Mouse (Mus musculus) left cerebral cortex, postnatal 4 days (tissue): ENCODE results near the gene Olfr1335. TPM values are rescaled to one million over a fixed set of nuclear protein-coding genes. Genes with fewer than 3 reads are reported as not detected.
"Not testable (repeated sequence)": the region's sequence is repeated elsewhere in the genome, so short reads cannot be mapped to it uniquely, and the experiment has no call there.

ENCODE experiments used
- DNase-seq: peaks from one replicate; pipeline ENCODE4 v3.0.0-alpha.2; 2022
- intact Hi-C: fragments of 180-260 bp; cut with DNase I; formaldehyde crosslinking; loops from one replicate; pipeline ENCODE4 v1.15.1; 2025
- total RNA-seq, 2 experiments: library from RNA; stranded (reverse); gene quantifications; 2 replicates each; pipeline ENCODE4 v1.2.3; 2021

Olfr1335 gene
- not detected for total RNA-seq

GRCm38 (mm10) chr4:118809844-118810243, at the start of gene Olfr1335:
TSS of gene Olfr1335 (minus strand) at chr4:118809944.
- DNase-seq, result no peak
- intact Hi-C loops, result no loop called here

GRCm38 (mm10) chr4:118836179-118836578, 26.4 kb upstream of the Olfr1335 start, which contains the start of gene Olfr1333:
TSS of gene Olfr1333 (minus strand) at chr4:118836279.
- intact Hi-C loops, result no loop called here
- no peak for DNase-seq

GRCm38 (mm10) chr4:118818921-118819320, 9.2 kb upstream of the Olfr1335 start:
- DNase-seq, result no peak
- intact Hi-C loops, result no loop called here

GRCm38 (mm10) chr4:118792796-118793195, 16.9 kb downstream of the Olfr1335 start:
- peak; percentile 7 for DNase-seq
- intact Hi-C loops, result not testable (repeated sequence)

GRCm38 (mm10) chr4:118782486-118782885, 27.3 kb downstream of the Olfr1335 start, which contains the start of gene Olfr1337:
TSS of gene Olfr1337 (minus strand) at chr4:118782586.
- intact Hi-C loops, result loop anchor here (10.0 kb wide), 1 partner anchor 48 kb away; the partner anchor contains the start of gene Olfr1339
- no peak for DNase-seq

Other genes with a start within 250 kb of the Olfr1335 start
- 1 to 10 TPM in 1 of 2 experiments, under 1 TPM in 1; 0.97 to 1.3 TPM for gene Cfap57, start 189.2 kb downstream of the Olfr1335 start, total RNA-seq
- gene Ebna1bp2, start 189.1 kb downstream of the Olfr1335 start, total RNA-seq, result 10 to 100 TPM; 72.4 to 76.5 TPM
- not detected for gene Olfr62, start 151.0 kb downstream of the Olfr1335 start, total RNA-seq
- gene Olfr1342, start 117.2 kb downstream of the Olfr1335 start, total RNA-seq, result not detected
- gene Olfr1341, start 106.4 kb downstream of the Olfr1335 start, total RNA-seq, result not detected
- not detected for gene Olfr1340, start 89.8 kb downstream of the Olfr1335 start, total RNA-seq
- gene Olfr1339, start 77.8 kb downstream of the Olfr1335 start, total RNA-seq, result not detected
- not detected for gene Olfr1338, start 51.2 kb downstream of the Olfr1335 start, total RNA-seq
- not detected for gene Olfr1337, start 27.4 kb downstream of the Olfr1335 start, total RNA-seq
- not detected for gene Olfr1333, start 26.3 kb upstream of the Olfr1335 start, total RNA-seq
- not detected for gene Olfr1331, start 54.7 kb upstream of the Olfr1335 start, total RNA-seq
- not detected for gene Olfr1330, start 78.7 kb upstream of the Olfr1335 start, total RNA-seq
- gene Olfr1329, start 107.5 kb upstream of the Olfr1335 start, total RNA-seq, result not detected
- gene Olfr1328, start 128.7 kb upstream of the Olfr1335 start, total RNA-seq, result not detected
- gene Lao1, start 151.6 kb upstream of the Olfr1335 start, total RNA-seq, result not detected